9 mouse cellular contexts compared by ENCODE assay signal in genomic region chr2:32689420-32689819, GRCm38 (mm10). TPM values are rescaled to one million over a fixed set of nuclear protein-coding genes. Genes with fewer than 3 reads are reported as not detected.
DNase-seq lines count a peak whose midpoint lies in the region; TF ChIP-seq lines count a peak whose summit lies in the region.
"Had no signal": no experiment of that assay in that cellular context is flagged by ENCODE, and none has a peak within 500 bp of the region (broad histone marks: within the 10 kb centered on the region; RNA-seq: fewer than 3 reads in every experiment).

No protein-coding gene starts in this region.

- peaks cover 52% of the 10 kb centered on the region for H3K36me3 ChIP-seq in C2C12 (ENCODE audit: control insufficient read depth, insufficient read depth)

- peak; percentile 99 for TF ChIP-seq CTCF in C2C12 (IDR thresholded peaks at IDR 0.05; ENCODE audit: control insufficient read depth, insufficient read depth, insufficient read length)
- TF ChIP-seq CTCF in lung, adult 2 months (IDR thresholded peaks at IDR 0.05; ENCODE audit: insufficient read depth, low read length): peak; percentile 100

- DNase-seq in T-cell, adult 2 months (ENCODE audit: low spot score): peak; percentile 91
- DNase-seq in cerebellum, postnatal 14 days: peak; percentile 94 to 97
- peak; percentile 80 for DNase-seq in gastrocnemius, postnatal 25 days
- peak; percentile 91 to 96 for DNase-seq in kidney, postnatal 36 days
- DNase-seq in lung, adult 2 months: peak; percentile 86
- DNase-seq in right cerebral cortex, adult 2 months (ENCODE audit: low spot score in 2 of 2): peak; percentile 92 to 94
- DNase-seq in urinary bladder, postnatal 10 days (ENCODE audit: low spot score): peak; percentile 77

- 19% methylated on average over 5 of the region's 5 CpGs for WGBS in lung, adult 2 months

- no peak overlapping the region for H3K4me3 ChIP-seq in C2C12 (ENCODE audit: insufficient read depth, poor library complexity, severe bottlenecking)
- H3K4me3 ChIP-seq in lung, adult 2 months (replicated peaks; ENCODE audit: extremely low read depth, low read depth, low read length): no peak overlapping the region
- H3K4me3 ChIP-seq: limb, embryonic 15.5 days had no signal

- peaks cover 8% of the 10 kb centered on the region for H3K4me1 ChIP-seq in lung, adult 2 months (ENCODE audit: control insufficient read depth, insufficient read depth, low read length)

- H3ac ChIP-seq in C2C12 (ENCODE audit: control insufficient read depth, insufficient read length, low read depth): no peak overlapping the region

- H3K79me2 ChIP-seq in C2C12 (ENCODE audit: control insufficient read depth, insufficient read depth): peaks cover 21% of the 10 kb centered on the region

- no peak for TF ChIP-seq POLR2A in lung, adult 2 months (IDR thresholded peaks at IDR 0.05; ENCODE audit: borderline replicate concordance, extremely low read depth, low read depth, low read length)

- no peaks in the 10 kb centered on the region for H3K27me3 ChIP-seq in C2C12 (ENCODE audit: control insufficient read depth, insufficient read depth, insufficient read length)
- H3K27me3 ChIP-seq: limb, embryonic 15.5 days had no signal

- peaks cover 12% of the 10 kb centered on the region for H3K79me3 ChIP-seq in C2C12 (ENCODE audit: low read depth)

TF ChIP-seq in C2C12, 6 proteins besides CTCF, POLR2A, EP300 and RAD21:
- TF ChIP-seq CEBPB (IDR thresholded peaks at IDR 0.05; ENCODE audit: low read depth): no peak
- TF ChIP-seq MAX (IDR thresholded peaks at IDR 0.05): no peak
- no peak for TF ChIP-seq USF1 (IDR thresholded peaks at IDR 0.05; ENCODE audit: low read depth)
- TF ChIP-seq MYOG (IDR thresholded peaks at IDR 0.05; ENCODE audit: control insufficient read depth, extremely low read depth, insufficient read length): no peak
- TF ChIP-seq MYOD1 (IDR thresholded peaks at IDR 0.05; ENCODE audit: control insufficient read depth, insufficient read length, low read depth): no peak
- no peak for TF ChIP-seq FOSL1 (IDR thresholded peaks at IDR 0.05; ENCODE audit: insufficient read depth, low read length, poor library complexity, severe bottlenecking)

RNA-seq across cellular contexts. Expression of gene Fpgs, which starts 14.5 kb away (rescaled TPM):
- 26.7 TPM for polyA plus RNA-seq in C2C12 (2012; fragmentation: generic; extraction: Trizol)
- 1 to 10 TPM; 3.9 to 4.7 TPM for total RNA-seq in gastrocnemius, postnatal 25 days (2021)
- 42.1 and 42.3 TPM in 2 replicates for polyA plus RNA-seq in lung, adult 2 months (2012; rRNA removed)

RNA-seq across cellular contexts. Expression of gene Cdk9, which starts 23.5 kb away (rescaled TPM):
- polyA plus RNA-seq in C2C12 (2012; fragmentation: generic; extraction: Trizol): 112 TPM
- total RNA-seq in gastrocnemius, postnatal 25 days (2021): 10 to 100 TPM; 17.2 to 20.0 TPM
- 103 and 137 TPM in 2 replicates for polyA plus RNA-seq in lung, adult 2 months (2012; rRNA removed)

RNA-seq across cellular contexts. Expression of gene Sh2d3c, which starts 31.4 kb away (rescaled TPM):
- 0.50 TPM for polyA plus RNA-seq in C2C12 (2012; fragmentation: generic; extraction: Trizol)
- total RNA-seq in gastrocnemius, postnatal 25 days (2021): 1 to 10 TPM; 4.2 to 8.4 TPM
- polyA plus RNA-seq in lung, adult 2 months (2012; rRNA removed): 167 and 260 TPM in 2 replicates

RNA-seq across cellular contexts. Expression of gene Eng, which starts 43.0 kb away (rescaled TPM):
- polyA plus RNA-seq in C2C12 (2012; fragmentation: generic; extraction: Trizol): 1.1 TPM
- total RNA-seq in gastrocnemius, postnatal 25 days (2021): 10 to 100 TPM; 28.0 to 30.7 TPM
- 713 and 858 TPM in 2 replicates for polyA plus RNA-seq in lung, adult 2 months (2012; rRNA removed)

RNA-seq across cellular contexts. Expression of gene 6330409D20Rik, which starts 51.4 kb away (rescaled TPM):
- not detected for polyA plus RNA-seq in C2C12 (2012; fragmentation: generic; extraction: Trizol)
- not detected for total RNA-seq in gastrocnemius, postnatal 25 days (2021)
- 0.18 and 0.41 TPM in 2 replicates for polyA plus RNA-seq in lung, adult 2 months (2012; rRNA removed)
- polyA plus RNA-seq: limb, embryonic 15.5 days had no signal

Comparison
In these comparisons a context has a peak if more than half of its experiments do, and no peak if none do; other contexts are left out.
1. RNA of gene Sh2d3c, which starts 31.4 kb away (polyA plus RNA-seq): 167 to 260 TPM in lung, adult 2 months; 0.50 TPM in C2C12 (single experiment); every median in the first group is over 100 times any median in the second.
2. Peak in every context shown above with its lines, with median percentiles within 50 percentile points of each other: DNase-seq.